Mouse (Mus musculus): Measurements from ENCODE around the gene Pde4b. TPM values are rescaled to one million over a fixed set of nuclear protein-coding genes. Genes with fewer than 3 reads are reported as not detected.

The Pde4b gene
- polyA plus RNA-seq, 1 experiment, result 3.9 TPM

GRCm38 (mm10) chr4:102408132-102408531, 320.8 kb downstream of the Pde4b start:
- WGBS, result 77% methylated on average over 2 of the region's 2 CpGs
- no peak overlapping the region for H3K4me3 ChIP-seq (replicated peaks; ENCODE audit: control insufficient read depth, low read depth, low read length)
- TF ChIP-seq CTCF (IDR thresholded peaks at IDR 0.05; ENCODE audit: control insufficient read depth, insufficient read depth, low read length), result no peak
- no peaks in the 10 kb centered on the region for H3K4me1 ChIP-seq (ENCODE audit: control insufficient read depth, insufficient read depth, low read length)
- no peak overlapping the region for H3K27ac ChIP-seq (ENCODE audit: control insufficient read depth, insufficient read depth, low read depth, low read length, poor library complexity)

DNA sequence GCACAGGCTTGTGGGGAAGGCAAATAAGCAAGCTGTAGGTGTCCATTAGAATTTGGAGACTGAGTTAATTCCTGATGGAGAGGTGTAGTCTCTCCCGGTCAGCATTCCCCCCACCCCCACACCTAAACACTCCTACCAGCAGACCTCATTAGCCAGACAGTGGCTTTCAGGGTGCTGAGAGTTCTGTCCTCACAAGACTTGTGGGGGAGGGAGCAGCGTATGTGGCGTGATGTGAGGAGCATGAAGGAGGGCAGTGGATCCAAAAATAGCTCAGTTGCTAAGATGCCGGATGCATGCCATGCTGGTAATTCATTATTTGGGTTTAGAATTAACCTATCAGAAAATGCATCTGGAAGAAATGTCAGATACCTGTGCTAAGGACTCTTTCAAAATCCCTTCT, 321.6 kb downstream of the Pde4b start:
- WGBS, result 57% methylated on average over 4 of the region's 4 CpGs
- Histone ChIP-seq H3K4me3 (replicated peaks; ENCODE audit: control insufficient read depth, low read depth, low read length) (no peak overlapping the region), H3K4me1 (ENCODE audit: control insufficient read depth, insufficient read depth, low read length) (no peaks in the 10 kb centered on the region), H3K27ac (ENCODE audit: control insufficient read depth, insufficient read depth, low read depth, low read length, poor library complexity) (no peak overlapping the region)
- TF ChIP-seq POLR2A (IDR thresholded peaks at IDR 0.05; ENCODE audit: borderline replicate concordance, control insufficient read depth, low read depth, low read length) (no peak), CTCF (IDR thresholded peaks at IDR 0.05; ENCODE audit: control insufficient read depth, insufficient read depth, low read length) (no peak)

GRCm38 (mm10) chr4:102413101-102413500, 325.8 kb downstream of the Pde4b start:
- no peak overlapping the region for H3K4me3 ChIP-seq (replicated peaks; ENCODE audit: control insufficient read depth, low read depth, low read length)
- WGBS, result 89% methylated on average over 2 of the region's 2 CpGs
- no peaks in the 10 kb centered on the region for H3K4me1 ChIP-seq (ENCODE audit: control insufficient read depth, insufficient read depth, low read length)
- no peak for TF ChIP-seq POLR2A (IDR thresholded peaks at IDR 0.05; ENCODE audit: borderline replicate concordance, control insufficient read depth, low read depth, low read length)
- no peak for TF ChIP-seq CTCF (IDR thresholded peaks at IDR 0.05; ENCODE audit: control insufficient read depth, insufficient read depth, low read length)
- H3K27ac ChIP-seq (ENCODE audit: control insufficient read depth, insufficient read depth, low read depth, low read length, poor library complexity), result no peak overlapping the region

DNA sequence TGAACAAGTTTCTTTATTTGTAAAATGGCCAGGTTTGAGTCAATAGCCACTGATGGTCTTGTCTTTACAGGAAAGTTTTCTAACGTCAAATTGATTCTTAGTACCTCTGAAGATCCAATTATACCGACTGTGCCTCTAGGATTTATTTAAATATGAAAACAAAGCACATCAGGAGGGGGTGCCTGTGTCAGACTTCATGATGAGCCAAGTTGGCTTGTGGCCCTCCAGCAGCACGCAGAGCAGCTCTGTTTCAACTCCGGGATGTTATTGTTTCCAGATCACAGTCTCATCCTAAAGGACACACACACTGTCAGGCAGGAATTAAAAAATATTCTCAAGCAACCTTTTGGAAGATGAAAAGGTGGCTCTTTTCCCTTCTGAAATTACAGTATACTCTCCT, 326.5 kb downstream of the Pde4b start:
- H3K4me1 ChIP-seq (ENCODE audit: control insufficient read depth, insufficient read depth, low read length), result no peaks in the 10 kb centered on the region
- TF ChIP-seq CTCF (IDR thresholded peaks at IDR 0.05; ENCODE audit: control insufficient read depth, insufficient read depth, low read length), result no peak
- no peak for TF ChIP-seq POLR2A (IDR thresholded peaks at IDR 0.05; ENCODE audit: borderline replicate concordance, control insufficient read depth, low read depth, low read length)
- WGBS, result 78% methylated on average over 4 of the region's 4 CpGs
- no peak overlapping the region for H3K27ac ChIP-seq (ENCODE audit: control insufficient read depth, insufficient read depth, low read depth, low read length, poor library complexity)
- no peak overlapping the region for H3K4me3 ChIP-seq (replicated peaks; ENCODE audit: control insufficient read depth, low read depth, low read length)

GRCm38 (mm10) chr4:102414610-102415009, 327.3 kb downstream of the Pde4b start:
- 74% methylated on average over 4 of the region's 4 CpGs for WGBS
- Histone ChIP-seq H3K4me3 (replicated peaks; ENCODE audit: control insufficient read depth, low read depth, low read length) (no peak overlapping the region), H3K4me1 (ENCODE audit: control insufficient read depth, insufficient read depth, low read length) (no peaks in the 10 kb centered on the region), H3K27ac (ENCODE audit: control insufficient read depth, insufficient read depth, low read depth, low read length, poor library complexity) (no peak overlapping the region)
- TF ChIP-seq CTCF (IDR thresholded peaks at IDR 0.05; ENCODE audit: control insufficient read depth, insufficient read depth, low read length) (no peak), POLR2A (IDR thresholded peaks at IDR 0.05; ENCODE audit: borderline replicate concordance, control insufficient read depth, low read depth, low read length) (no peak)

GRCm38 (mm10) chr4:102420794-102421397, 333.6 kb downstream of the Pde4b start:
- TF ChIP-seq POLR2A (IDR thresholded peaks at IDR 0.05; ENCODE audit: borderline replicate concordance, control insufficient read depth, low read depth, low read length) (no peak), CTCF (IDR thresholded peaks at IDR 0.05; ENCODE audit: control insufficient read depth, insufficient read depth, low read length) (no peak)
- H3K4me1 ChIP-seq (ENCODE audit: control insufficient read depth, insufficient read depth, low read length), result no peaks in the 10 kb centered on the region
- H3K27ac ChIP-seq (ENCODE audit: control insufficient read depth, insufficient read depth, low read depth, low read length, poor library complexity), result no peak overlapping the region
- no peak overlapping the region for H3K4me3 ChIP-seq (replicated peaks; ENCODE audit: control insufficient read depth, low read depth, low read length)
- WGBS, result 76% methylated on average over 11 of the region's 11 CpGs

DNA sequence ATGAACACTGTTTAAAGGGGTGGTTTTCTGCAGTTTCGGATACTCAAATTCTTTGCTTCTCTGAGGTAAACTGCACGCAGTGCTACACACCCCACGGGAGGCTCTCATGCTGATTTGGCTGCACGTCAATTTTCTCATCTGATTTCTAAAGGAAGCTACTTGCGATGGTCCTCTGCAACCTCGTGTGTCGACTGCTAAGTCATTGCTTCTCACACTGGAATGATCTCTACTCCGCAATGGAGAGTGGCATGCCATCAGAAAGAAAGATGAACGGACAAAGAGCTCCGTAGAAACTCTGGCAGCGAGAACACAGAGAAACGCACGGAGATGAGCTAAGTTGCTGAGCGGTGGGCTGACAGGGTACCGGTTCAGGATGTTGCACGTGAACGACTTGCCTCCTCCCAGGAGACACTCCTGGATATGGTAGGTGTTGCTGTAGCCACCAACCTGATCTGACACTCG, 334.1 kb downstream of the Pde4b start:
- Histone ChIP-seq H3K4me3 (replicated peaks; ENCODE audit: control insufficient read depth, low read depth, low read length) (no peak overlapping the region), H3K27ac (ENCODE audit: control insufficient read depth, insufficient read depth, low read depth, low read length, poor library complexity) (no peak overlapping the region), H3K4me1 (ENCODE audit: control insufficient read depth, insufficient read depth, low read length) (no peaks in the 10 kb centered on the region)
- TF ChIP-seq POLR2A (IDR thresholded peaks at IDR 0.05; ENCODE audit: borderline replicate concordance, control insufficient read depth, low read depth, low read length) (no peak), CTCF (IDR thresholded peaks at IDR 0.05; ENCODE audit: control insufficient read depth, insufficient read depth, low read length) (no peak)
- 81% methylated on average over 18 of the region's 18 CpGs for WGBS

DNA sequence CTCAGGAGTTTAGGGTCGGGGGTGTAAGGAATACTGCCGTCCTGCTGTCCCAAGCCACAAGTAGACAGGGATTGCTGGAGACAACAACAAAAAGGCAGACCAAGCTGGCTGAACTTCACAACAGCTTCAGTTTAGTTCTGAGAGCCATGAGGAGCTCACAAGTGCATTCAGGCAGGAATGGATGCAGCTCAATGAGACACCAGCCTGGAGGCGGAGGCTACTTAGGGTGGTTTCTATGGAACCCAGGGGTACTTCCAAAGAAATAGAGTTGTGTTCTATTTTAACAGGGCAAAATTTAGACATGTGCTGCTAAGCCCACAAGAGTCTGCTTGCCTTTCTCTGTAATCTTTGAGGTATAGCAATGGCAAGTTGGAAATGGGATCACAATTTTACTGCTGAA, 336.8 kb downstream of the Pde4b start:
- Histone ChIP-seq H3K4me1 (ENCODE audit: control insufficient read depth, insufficient read depth, low read length) (no peaks in the 10 kb centered on the region), H3K27ac (ENCODE audit: control insufficient read depth, insufficient read depth, low read depth, low read length, poor library complexity) (no peak overlapping the region), H3K4me3 (replicated peaks; ENCODE audit: control insufficient read depth, low read depth, low read length) (no peak overlapping the region)
- TF ChIP-seq POLR2A (IDR thresholded peaks at IDR 0.05; ENCODE audit: borderline replicate concordance, control insufficient read depth, low read depth, low read length) (no peak), CTCF (IDR thresholded peaks at IDR 0.05; ENCODE audit: control insufficient read depth, insufficient read depth, low read length) (no peak)
- WGBS, result 82% methylated on average over 3 of the region's 3 CpGs

DNA sequence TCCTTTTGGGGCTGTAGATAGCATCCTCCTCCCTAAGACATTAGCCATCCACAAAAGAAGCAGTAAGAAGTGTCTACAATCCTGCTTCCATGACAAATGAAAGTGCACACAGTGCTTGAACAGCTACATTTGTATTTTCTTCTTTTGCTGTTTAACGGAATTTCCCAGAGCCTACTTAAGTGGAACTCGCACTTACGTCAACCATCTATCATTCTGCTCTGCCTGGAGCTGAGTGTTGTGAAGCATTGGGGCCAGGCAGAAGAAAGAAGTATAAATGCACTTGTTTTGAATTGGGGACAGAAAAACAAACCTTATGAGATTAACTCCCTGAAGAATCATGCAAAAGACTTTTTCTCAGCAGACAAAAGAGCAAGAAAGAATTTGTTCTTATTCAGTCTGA, 338.1 kb downstream of the Pde4b start:
- no peak overlapping the region for H3K4me3 ChIP-seq (replicated peaks; ENCODE audit: control insufficient read depth, low read depth, low read length)
- TF ChIP-seq POLR2A (IDR thresholded peaks at IDR 0.05; ENCODE audit: borderline replicate concordance, control insufficient read depth, low read depth, low read length) (no peak), CTCF (IDR thresholded peaks at IDR 0.05; ENCODE audit: control insufficient read depth, insufficient read depth, low read length) (no peak)
- no peak overlapping the region for H3K27ac ChIP-seq (ENCODE audit: control insufficient read depth, insufficient read depth, low read depth, low read length, poor library complexity)
- no peaks in the 10 kb centered on the region for H3K4me1 ChIP-seq (ENCODE audit: control insufficient read depth, insufficient read depth, low read length)
- 80% methylated on average over 3 of the region's 3 CpGs for WGBS
